In the genomic region with DNA sequence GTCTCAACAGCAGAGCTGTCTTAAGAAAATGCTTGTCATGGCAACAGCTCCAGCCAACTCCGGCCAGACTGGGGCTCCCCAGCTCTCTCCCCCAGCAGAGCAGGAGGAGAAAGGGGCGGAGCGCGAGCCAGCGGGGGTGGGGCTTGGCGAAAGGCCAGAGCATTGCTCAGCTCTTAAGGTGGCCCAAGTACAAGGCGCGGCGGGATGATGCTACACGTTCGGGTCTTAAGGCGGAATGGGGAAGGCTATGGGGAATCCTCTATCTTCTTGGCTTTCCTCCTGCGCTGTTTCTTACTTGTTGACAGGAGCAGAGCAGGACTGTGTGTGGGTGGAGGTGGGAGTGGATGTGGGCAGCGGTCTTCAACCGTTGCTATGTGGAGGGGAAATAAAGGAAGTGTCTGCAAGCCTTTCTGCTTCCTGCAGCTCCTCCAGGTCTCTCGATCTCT, we compare ENCODE assay signal across 8 mouse cellular contexts. TPM values are rescaled to one million over a fixed set of nuclear protein-coding genes. Genes with fewer than 3 reads are reported as not detected.
A peak's percentile ranks its signal among the peaks of the same experiment; 100 is the strongest.
DNase-seq lines count a peak whose midpoint lies in the region; ATAC-seq lines count a peak whose summit lies in the region.

Gene Atp2b4, minus strand, starts transcription at position 94 of the 446 bp plus-strand sequence.

- peaks cover 8% of the 10 kb centered on the region for H3K27me3 ChIP-seq in hindbrain, embryonic 11.5 days (ENCODE audit: control insufficient read depth, insufficient read depth, low read length)

- no peak within 1 kb of the TSS for H3K27ac ChIP-seq in hindbrain, embryonic 11.5 days (ENCODE audit: low read depth, low read length)

- ATAC-seq in hindbrain, embryonic 11.5 days (ENCODE audit: low FRiP score) = peak; percentile 83

- no peaks in the 10 kb centered on the region for H3K9me3 ChIP-seq in hindbrain, embryonic 11.5 days (ENCODE audit: control insufficient read depth, low read length)

- peaks cover 20% of the 10 kb centered on the region; the same call in 1 of the 2 replicates for H3K4me1 ChIP-seq in hindbrain, embryonic 11.5 days (replicated peaks; ENCODE audit: control insufficient read depth, insufficient read depth, low read length)

- H3K4me3 ChIP-seq in hindbrain, embryonic 11.5 days (ENCODE audit: low read depth, low read length) = peak within 1 kb of the TSS; percentile 47

- WGBS in hindbrain, embryonic 11.5 days = 0% methylated on average over 16 of the region's 16 CpGs

- peak within 1 kb of the TSS; percentile 47; the same call in 1 of the 2 replicates for H3K9ac ChIP-seq in hindbrain, embryonic 11.5 days (ENCODE audit: low read depth, low read length)

- peak; percentile 96 for DNase-seq in Muller cell, postnatal 12 days (ENCODE audit: inconsistent ontology term)
- DNase-seq in cerebellum, adult 9-11 months = peak; percentile 95
- peak; percentile 87 to 98 for DNase-seq in frontal cortex, adult 2 months (ENCODE audit: extremely low spot score in 1 of 2, low spot score in 1 of 2)
- peak; percentile 89 for DNase-seq in hindbrain, embryonic 11.5 days (ENCODE audit: low spot score)
- peak; percentile 96 for DNase-seq in layer of hippocampus, postnatal 10 days (ENCODE audit: low spot score in 2 of 2)
- peak; percentile 98 for DNase-seq in lung, postnatal 10 days
- DNase-seq in ovary, postnatal 36 days (ENCODE audit: low spot score) = peak; percentile 97
- DNase-seq in thymus, postnatal 25 days = peak; percentile 90

- no peaks in the 10 kb centered on the region for H3K36me3 ChIP-seq in hindbrain, embryonic 11.5 days (ENCODE audit: control insufficient read depth, insufficient read depth, low read length)

- H3K4me2 ChIP-seq in hindbrain, embryonic 11.5 days (replicated peaks; ENCODE audit: low read depth, low read length) = peak within 1 kb of the TSS; percentile 87

RNA-seq across cellular contexts. Expression of gene Atp2b4, which starts in this region (rescaled TPM):
- polyA plus RNA-seq in frontal cortex, adult 2 months (2012; rRNA removed) = 51.7 and 66.9 TPM in 2 replicates
- 8.7 and 15.3 TPM in 2 replicates for polyA plus RNA-seq in hindbrain, embryonic 11.5 days (2014; fragmentation: Nextera tagmentation; extraction: Ambion mirVana)
- 100 to 1,000 TPM; 102 to 107 TPM for total RNA-seq in layer of hippocampus, postnatal 10 days (2021)
